Mouse (Mus musculus) hindbrain, embryonic 10.5 days (tissue): ENCODE results near the gene Traf3ip2. TPM values are rescaled to one million over a fixed set of nuclear protein-coding genes. Genes with fewer than 3 reads are reported as not detected.

Experiments
- DNase-seq: peaks from one replicate; pipeline ENCODE4 v3.0.0-alpha.2; 2017; ENCODE audit warnings: low spot score
- H3K27ac ChIP-seq: fragments of 300-500 bp; sonication (generic); 2 replicates; pipeline ENCODE4 v1.5.1; 2016; ENCODE audit warnings: mild to moderate bottlenecking, moderate library complexity
- H3K27me3 ChIP-seq: fragments of 300-500 bp; sonication (generic); 2 replicates; pipeline ENCODE4 v1.6.1; 2016; ENCODE audit warnings: mild to moderate bottlenecking; ENCODE audit not compliant: poor library complexity, insufficient read depth, severe bottlenecking
- H3K36me3 ChIP-seq: fragments of 300-500 bp; sonication (generic); 2 replicates; pipeline ENCODE4 v1.6.1; 2016; ENCODE audit warnings: mild to moderate bottlenecking, moderate library complexity
- H3K4me1 ChIP-seq: fragments of 300-500 bp; sonication (generic); replicated peaks from 2 replicates; pipeline ENCODE4 v1.6.1; 2016; ENCODE audit warnings: mild to moderate bottlenecking
- H3K4me3 ChIP-seq: fragments of 300-500 bp; sonication (generic); 2 replicates; pipeline ENCODE4 v1.5.1; 2016; ENCODE audit warnings: mild to moderate bottlenecking, moderate library complexity
- H3K9me3 ChIP-seq: fragments of 300-500 bp; sonication (generic); 2 replicates; pipeline ENCODE4 v1.6.1; 2016; ENCODE audit warnings: mild to moderate bottlenecking, moderate library complexity
- WGBS: fragments of 180-500 bp; shearing (Covaris S2); methylation state at CpG from one replicate; pipeline ENCODE4 v1.1.7; 2016; 5-methylcytosine and 5-hydroxymethylcytosine counted together
- polyA plus RNA-seq: library from polyadenylated mRNA; unstranded; fragments of >200 nt; fragmentation: Nextera tagmentation; extraction: Ambion mirVana; gene quantifications from 2 replicates; pipeline ENCODE4 v1.2.1, GENCODE M21; 2016

Traf3ip2 gene
- polyA plus RNA-seq, 1 experiment from 2014 or later: 8.3 TPM

GRCm38 (mm10) chr10:39625626-39626260 lies 13.0 kb downstream of the Traf3ip2 start:
- no peak for DNase-seq
- Histone ChIP-seq H3K4me3 (no peak overlapping the region), H3K36me3 (peaks cover 22% of the 10 kb centered on the region), H3K4me1 (peaks cover 40% of the 10 kb centered on the region), H3K27ac (no peak overlapping the region), H3K27me3 (no peaks in the 10 kb centered on the region), H3K9me3 (no peaks in the 10 kb centered on the region)
- 78% methylated on average over 11 of the region's 11 CpGs for WGBS

- 89% methylated on average over 12 of the region's 12 CpGs for WGBS
- Histone ChIP-seq H3K27ac (no peak overlapping the region), H3K27me3 (no peaks in the 10 kb centered on the region), H3K4me1 (peaks cover 46% of the 10 kb centered on the region), H3K36me3 (peaks cover 15% of the 10 kb centered on the region), H3K9me3 (no peaks in the 10 kb centered on the region), H3K4me3 (no peak overlapping the region)
- DNase-seq: no peak
Observed at GRCm38 (mm10) chr10:39626376-39626775, 13.6 kb downstream of the Traf3ip2 start.

GRCm38 (mm10) chr10:39628799-39629517 lies 16.2 kb downstream of the Traf3ip2 start:
- no peaks in the 10 kb centered on the region for H3K27me3 ChIP-seq
- no peak overlapping the region; the same call in 1 of the 2 replicates for H3K27ac ChIP-seq
- WGBS: 36% methylated on average over 10 of the region's 10 CpGs
- no peaks in the 10 kb centered on the region for H3K9me3 ChIP-seq
- peaks cover 69% of the 10 kb centered on the region for H3K4me1 ChIP-seq
- no peak overlapping the region for H3K4me3 ChIP-seq
- 0 out of 2 replicates have a peak, but pooled peaks cover 6% of the 10 kb centered on the region for H3K36me3 ChIP-seq
- no peak for DNase-seq

DNA sequence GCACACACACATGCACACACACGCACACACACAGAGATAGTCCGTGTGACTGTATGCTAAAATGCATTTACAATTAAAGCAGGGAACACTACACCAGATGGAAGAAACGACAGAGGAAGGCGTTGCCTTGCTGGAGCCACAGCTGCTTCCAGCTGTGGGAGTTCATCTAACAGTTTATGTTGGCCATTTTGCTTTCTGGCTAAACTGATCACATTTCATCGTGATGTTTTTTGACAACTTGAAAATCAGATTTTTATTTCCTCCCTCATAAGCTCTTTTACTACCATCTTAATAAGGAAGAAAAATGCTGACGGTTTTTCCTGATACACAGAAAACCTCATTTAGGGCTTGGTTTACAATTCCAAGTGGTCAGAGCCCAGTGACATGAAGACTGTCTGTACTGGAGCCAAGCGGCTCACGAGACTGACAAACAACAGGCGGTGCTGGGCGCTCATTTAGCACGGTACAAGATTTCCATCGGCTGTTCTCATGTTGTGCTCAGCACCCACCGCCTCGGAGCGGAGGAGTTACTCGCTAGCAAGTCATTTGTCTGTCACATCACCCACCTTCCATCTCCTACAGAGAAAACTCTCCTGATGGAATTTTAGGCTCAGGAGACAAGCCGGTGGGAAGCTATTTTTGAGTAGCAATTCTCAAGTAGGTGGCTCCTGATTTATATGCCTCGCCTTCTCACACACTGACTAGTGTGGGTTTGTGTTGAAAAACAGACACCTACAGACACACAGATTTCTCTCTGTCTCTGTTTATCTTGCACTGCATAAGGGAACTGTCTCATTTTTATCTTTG lies 17.2 kb downstream of the Traf3ip2 start:
- no peak overlapping the region for H3K4me3 ChIP-seq
- H3K27ac ChIP-seq: peak overlapping the region; percentile 45
- peaks cover 11% of the 10 kb centered on the region for H3K36me3 ChIP-seq
- no peaks in the 10 kb centered on the region for H3K27me3 ChIP-seq
- no peaks in the 10 kb centered on the region for H3K9me3 ChIP-seq
- DNase-seq: no peak
- H3K4me1 ChIP-seq: peaks cover 61% of the 10 kb centered on the region
- 68% methylated on average over 18 of the region's 18 CpGs for WGBS

GRCm38 (mm10) chr10:39630811-39631210 lies 18.1 kb downstream of the Traf3ip2 start:
- Histone ChIP-seq H3K27ac (peak overlapping the region; percentile 20), H3K9me3 (no peaks in the 10 kb centered on the region), H3K4me1 (peaks cover 56% of the 10 kb centered on the region), H3K36me3 (peaks cover 13% of the 10 kb centered on the region), H3K4me3 (no peak overlapping the region), H3K27me3 (no peaks in the 10 kb centered on the region)
- no peak for DNase-seq
- 39% methylated on average over 6 of the region's 6 CpGs for WGBS

DNA sequence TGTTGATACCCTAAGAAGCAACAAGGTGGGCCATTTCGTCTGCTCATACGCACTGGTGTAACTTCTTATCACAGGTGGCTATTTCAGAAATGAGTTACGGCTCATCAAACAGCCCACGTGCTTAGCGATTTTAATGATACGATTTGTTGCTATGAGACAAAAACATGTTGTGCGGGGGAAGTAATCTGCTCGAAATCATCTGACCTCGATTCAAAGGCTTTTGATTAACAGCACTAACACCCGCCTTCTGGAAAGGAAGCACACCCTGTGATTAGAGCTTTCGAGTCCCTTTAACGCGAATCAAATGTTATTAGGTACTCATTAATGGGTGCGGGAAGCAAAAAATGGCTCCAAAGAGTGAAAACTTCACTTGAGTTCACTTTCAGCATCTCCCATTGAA lies 18.9 kb downstream of the Traf3ip2 start:
- Histone ChIP-seq H3K36me3 (peaks cover 9% of the 10 kb centered on the region), H3K4me3 (no peak overlapping the region), H3K27me3 (no peaks in the 10 kb centered on the region), H3K27ac (no peak overlapping the region), H3K4me1 (peaks cover 50% of the 10 kb centered on the region), H3K9me3 (no peaks in the 10 kb centered on the region)
- WGBS: 90% methylated on average over 14 of the region's 14 CpGs
- DNase-seq: no peak

GRCm38 (mm10) chr10:39633379-39633778 lies 20.6 kb downstream of the Traf3ip2 start:
- no peak for DNase-seq
- Histone ChIP-seq H3K4me3 (no peak overlapping the region), H3K9me3 (no peaks in the 10 kb centered on the region), H3K27ac (peak overlapping the region; percentile 45; the same call in 1 of the 2 replicates), H3K36me3 (peaks cover 21% of the 10 kb centered on the region), H3K4me1 (peaks cover 56% of the 10 kb centered on the region), H3K27me3 (no peaks in the 10 kb centered on the region)
- 78% methylated on average over 6 of the region's 6 CpGs for WGBS

- WGBS: 89% methylated on average over 13 of the region's 13 CpGs
- Histone ChIP-seq H3K27ac (no peak overlapping the region), H3K9me3 (no peaks in the 10 kb centered on the region)
Observed at GRCm38 (mm10) chr10:39634423-39635101, 21.8 kb downstream of the Traf3ip2 start.

DNA sequence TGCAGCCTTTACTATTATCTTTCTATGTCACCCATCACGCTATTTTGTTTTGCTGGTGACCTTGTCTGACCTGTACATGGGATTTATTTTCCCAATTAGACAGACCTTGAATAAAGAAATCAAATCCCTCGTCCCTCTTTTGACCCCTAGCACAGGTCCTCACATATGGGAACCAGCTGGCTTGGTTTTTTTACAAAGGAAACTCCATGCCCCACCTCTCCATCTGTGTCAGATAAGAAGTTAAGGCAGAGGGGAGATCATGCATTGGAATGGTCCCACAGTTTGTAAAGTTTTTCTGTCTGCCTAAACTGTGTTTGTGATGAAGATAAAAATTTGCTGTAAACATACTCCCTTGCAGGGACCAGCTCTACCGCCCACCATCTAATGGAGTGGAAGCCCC lies 26.1 kb downstream of the Traf3ip2 start:
- DNase-seq: peak; percentile 45
- Histone ChIP-seq H3K27me3 (no peaks in the 10 kb centered on the region), H3K9me3 (no peaks in the 10 kb centered on the region), H3K27ac (no peak overlapping the region), H3K4me1 (peaks cover 34% of the 10 kb centered on the region), H3K36me3 (peaks cover 31% of the 10 kb centered on the region), H3K4me3 (no peak overlapping the region)
- WGBS: 48% methylated on average over 3 of the region's 3 CpGs

More at GRCm38 (mm10) chr10:39634423-39635101, 21.8 kb downstream of the Traf3ip2 start:
- H3K27me3 ChIP-seq: no peaks in the 10 kb centered on the region
- DNase-seq: no peak
- H3K4me3 ChIP-seq: no peak overlapping the region
- H3K4me1 ChIP-seq: peaks cover 59% of the 10 kb centered on the region
- H3K36me3 ChIP-seq: peaks cover 28% of the 10 kb centered on the region

DNA sequence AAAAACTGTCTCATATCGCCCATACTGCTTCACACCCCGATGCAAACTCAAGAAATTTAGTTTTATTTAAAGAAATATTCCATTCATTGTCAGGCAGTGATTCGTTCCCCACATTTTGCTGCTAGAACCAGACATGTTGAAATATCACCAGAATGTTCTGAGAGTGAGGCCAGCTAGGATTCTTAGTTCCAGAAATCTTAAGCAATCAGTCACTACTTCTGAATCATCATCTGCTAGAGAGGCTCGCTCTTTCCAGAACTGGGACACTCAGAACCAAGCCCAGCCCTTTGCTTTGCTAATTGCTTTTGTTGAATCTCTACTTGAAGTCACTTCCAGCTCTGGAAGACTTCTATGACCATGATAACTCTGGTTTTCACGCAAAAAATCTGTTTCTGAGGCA lies 27.0 kb downstream of the Traf3ip2 start:
- no peaks in the 10 kb centered on the region for H3K9me3 ChIP-seq
- H3K4me3 ChIP-seq: no peak overlapping the region
- no peak for DNase-seq
- peaks cover 34% of the 10 kb centered on the region for H3K4me1 ChIP-seq
- 86% methylated on average over 5 of the region's 5 CpGs for WGBS
- no peak overlapping the region for H3K27ac ChIP-seq
- peaks cover 26% of the 10 kb centered on the region for H3K36me3 ChIP-seq
- H3K27me3 ChIP-seq: no peaks in the 10 kb centered on the region

DNA sequence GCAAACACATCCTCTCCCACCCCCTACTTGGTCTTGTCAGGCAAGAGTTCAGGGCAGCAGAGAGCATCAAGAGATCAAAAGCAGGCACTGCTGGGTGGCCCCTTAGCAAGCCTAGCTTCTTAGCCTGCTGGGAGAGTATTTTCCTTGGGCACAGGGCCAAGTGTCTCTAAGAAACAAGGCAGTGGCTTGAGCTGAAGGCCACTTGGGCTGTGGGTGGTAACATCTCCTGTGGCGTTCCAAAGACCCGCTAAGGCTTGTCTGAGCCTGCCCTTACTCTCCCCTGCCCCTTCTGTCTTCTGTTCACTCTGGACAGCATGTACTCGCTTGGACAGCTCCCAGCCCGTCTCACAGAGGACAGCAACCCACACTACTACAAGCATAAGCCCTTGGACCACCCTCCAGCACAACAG lies 28.1 kb downstream of the Traf3ip2 start:
- H3K4me1 ChIP-seq: peaks cover 36% of the 10 kb centered on the region
- H3K27me3 ChIP-seq: no peaks in the 10 kb centered on the region

More for the DNA sequence above, 28.1 kb downstream of the Traf3ip2 start:
- H3K36me3 ChIP-seq: peaks cover 24% of the 10 kb centered on the region
- 24% methylated on average over 4 of the region's 4 CpGs for WGBS
- no peak overlapping the region for H3K4me3 ChIP-seq
- H3K9me3 ChIP-seq: no peaks in the 10 kb centered on the region
- peak; percentile 51 for DNase-seq
- H3K27ac ChIP-seq: peak overlapping the region; percentile 1; the same call in 1 of the 2 replicates
